Mouse (Mus musculus) gonadal fat pad, adult 2 months (tissue): Measurements from ENCODE around the gene Acap1. TPM values are rescaled to one million over a fixed set of nuclear protein-coding genes. Genes with fewer than 3 reads are reported as not detected.
A peak's percentile ranks its signal among the peaks of the same experiment; 100 is the strongest.
"Not testable (repeated sequence)": the region's sequence is repeated elsewhere in the genome, so short reads cannot be mapped to it uniquely, and the experiment has no call there.

ENCODE experiments used
- DNase-seq: peaks from one replicate; pipeline ENCODE4 v3.0.0-alpha.2; 2012; ENCODE audit warnings: low read depth
- polyA plus RNA-seq: library from polyadenylated mRNA; depleted of rRNA; stranded (reverse); fragments of >200 nt; gene quantifications from 2 replicates; pipeline ENCODE4 v1.2.3, GENCODE M21; 2012

Acap1 gene
- polyA plus RNA-seq, 1 experiment = 37.7 TPM

DNA sequence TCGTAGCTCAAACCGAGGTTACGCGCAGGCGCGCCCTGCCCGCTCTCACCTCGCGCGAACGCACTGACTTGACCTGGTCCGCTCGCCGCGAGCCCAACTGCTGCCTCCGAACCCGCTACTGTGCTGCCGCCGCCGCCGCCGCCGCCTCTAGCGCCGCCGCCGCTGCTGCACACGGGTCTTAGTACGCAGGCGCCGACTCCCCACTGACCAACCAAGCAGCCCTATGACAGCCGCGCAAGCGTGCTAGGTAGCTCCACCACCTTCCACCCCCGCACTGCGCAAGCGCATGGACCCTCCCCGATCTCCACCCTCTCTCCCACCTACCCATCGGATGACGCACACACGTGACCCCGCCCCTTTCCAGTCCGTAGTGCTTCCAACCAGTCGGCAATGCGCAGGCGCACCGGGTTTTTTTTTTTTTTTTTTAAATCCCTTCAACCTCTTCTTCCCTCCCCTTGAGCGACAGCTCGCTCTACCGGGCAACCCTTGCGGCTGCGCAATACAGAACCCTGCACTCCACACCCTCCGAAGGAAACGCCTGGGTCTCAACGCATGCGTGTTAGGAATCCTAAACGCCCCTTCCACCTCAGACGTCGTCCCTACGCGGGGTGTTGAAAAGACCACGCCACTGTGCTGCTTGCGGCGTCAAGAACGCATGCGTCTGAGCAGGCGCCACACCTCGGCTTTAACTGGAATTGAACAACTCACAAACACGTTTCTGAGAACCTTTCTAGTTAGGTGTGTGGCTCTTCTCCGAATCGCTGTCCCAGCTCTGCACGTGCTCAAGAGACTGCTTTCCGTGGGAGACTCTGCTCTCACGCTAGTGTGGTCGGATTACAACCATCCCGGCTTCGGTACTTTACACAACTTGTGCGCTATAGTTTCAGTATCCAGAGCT lies 26.0 kb upstream of the Acap1 start, which contains the start of gene Eif5a:
Gene Eif5a (minus strand): TSS at position 845 of the 898 bp plus-strand sequence.
- peak; percentile 96 for DNase-seq

DNA sequence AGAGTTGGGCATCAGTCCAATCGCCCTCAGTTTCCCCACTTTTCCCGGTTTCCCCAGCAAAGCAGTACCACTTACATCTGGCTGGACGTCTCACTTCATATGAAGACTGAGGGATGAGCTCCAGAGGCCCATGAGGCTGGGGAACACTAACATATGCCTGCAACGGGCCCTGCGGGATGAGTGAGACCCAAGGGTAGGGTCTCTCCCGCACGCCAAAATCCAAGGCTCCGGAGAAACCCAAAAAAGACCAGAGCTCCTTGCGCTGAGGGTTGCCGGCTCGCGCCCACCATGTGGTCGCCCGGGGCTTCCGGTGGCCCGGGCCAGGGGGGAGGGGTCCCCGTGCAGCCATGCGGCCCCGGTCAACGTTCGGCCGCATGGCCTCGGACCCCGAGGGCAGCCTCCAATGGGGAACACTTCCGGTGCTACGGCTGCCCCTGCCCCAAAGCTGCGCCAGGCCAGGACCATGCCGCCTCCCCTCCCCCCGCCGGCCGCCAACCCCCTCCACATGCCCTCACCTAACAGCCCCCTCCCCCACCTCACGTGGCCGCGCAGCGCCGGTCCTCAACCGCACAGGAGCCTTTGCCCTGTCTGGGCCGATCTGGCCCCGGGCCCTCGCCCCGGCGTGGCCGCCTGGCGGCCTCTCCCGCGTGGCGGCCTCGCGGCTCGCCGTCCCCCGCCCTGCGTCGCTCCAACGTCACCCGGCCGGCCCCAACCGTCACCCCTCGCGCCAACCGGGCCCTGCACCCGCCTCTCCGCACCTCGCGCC lies 25.1 kb upstream of the Acap1 start:
- no peak for DNase-seq

DNA sequence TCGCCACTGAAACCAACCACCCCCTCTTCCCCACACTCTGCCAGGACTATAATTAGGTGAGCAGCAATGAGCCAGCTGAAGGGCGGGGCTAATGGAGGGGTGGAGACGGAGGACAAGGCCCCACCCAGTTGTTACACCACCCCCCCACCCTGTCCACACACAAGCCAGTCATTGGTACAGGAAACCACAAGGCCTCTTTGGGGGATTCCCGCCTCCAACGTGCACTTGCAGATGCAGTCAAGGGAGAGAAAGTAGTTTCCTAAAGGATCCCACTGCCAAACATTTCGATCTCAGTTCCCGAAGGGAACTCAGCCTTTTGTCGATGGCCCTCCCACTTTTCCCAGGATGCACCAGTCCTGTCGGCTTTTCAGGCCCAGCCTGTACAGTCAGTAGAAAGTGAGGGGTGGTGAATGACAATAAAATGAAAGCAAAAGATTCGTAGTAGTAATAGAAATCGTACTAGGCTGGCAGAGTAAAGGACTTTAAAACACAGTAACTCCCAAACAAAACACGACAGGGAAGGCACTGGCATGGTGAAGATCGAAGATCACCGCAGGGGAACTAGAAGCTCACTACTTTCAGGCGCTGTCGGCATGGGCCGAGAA lies 24.4 kb upstream of the Acap1 start:
- peak; percentile 69 for DNase-seq

DNA sequence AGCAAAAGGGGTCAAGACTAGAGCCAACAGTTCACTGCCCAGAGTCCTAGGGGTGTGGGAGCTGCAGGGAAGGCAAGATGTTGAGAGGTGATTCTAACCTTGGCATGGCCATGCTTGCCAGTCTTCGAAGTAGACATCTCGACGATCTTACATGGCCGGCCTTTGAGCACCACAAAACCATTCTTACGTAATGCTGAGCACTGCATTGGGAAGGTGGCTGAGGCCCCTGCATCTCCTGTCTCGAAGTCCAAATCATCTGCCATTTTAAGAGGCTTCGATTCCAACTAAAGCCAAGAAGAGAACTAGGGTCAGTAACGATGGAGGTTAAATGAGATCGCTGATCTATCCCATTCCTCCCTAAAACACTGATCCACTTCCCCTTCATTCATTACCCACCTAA lies 23.7 kb upstream of the Acap1 start:
- DNase-seq = no peak

DNA sequence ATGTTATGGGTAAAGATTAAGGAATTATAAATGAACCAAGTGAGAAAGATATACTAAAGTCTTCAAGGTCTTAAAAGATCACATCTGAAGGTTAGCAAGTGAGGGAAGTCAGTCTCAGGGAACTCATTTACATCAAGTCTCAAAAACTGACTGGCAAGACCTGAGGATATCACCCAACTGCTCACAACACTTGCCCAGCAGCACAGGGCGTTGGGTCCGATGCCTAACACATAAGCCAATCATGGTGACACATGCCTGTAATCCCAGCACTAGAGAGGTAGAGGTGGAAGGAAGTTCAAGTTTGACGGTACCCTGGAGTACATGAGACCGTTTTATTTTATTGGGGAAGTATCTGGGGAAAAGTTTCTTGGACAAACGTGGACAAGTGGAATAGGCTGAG lies 22.8 kb upstream of the Acap1 start:
- DNase-seq = no peak

DNA sequence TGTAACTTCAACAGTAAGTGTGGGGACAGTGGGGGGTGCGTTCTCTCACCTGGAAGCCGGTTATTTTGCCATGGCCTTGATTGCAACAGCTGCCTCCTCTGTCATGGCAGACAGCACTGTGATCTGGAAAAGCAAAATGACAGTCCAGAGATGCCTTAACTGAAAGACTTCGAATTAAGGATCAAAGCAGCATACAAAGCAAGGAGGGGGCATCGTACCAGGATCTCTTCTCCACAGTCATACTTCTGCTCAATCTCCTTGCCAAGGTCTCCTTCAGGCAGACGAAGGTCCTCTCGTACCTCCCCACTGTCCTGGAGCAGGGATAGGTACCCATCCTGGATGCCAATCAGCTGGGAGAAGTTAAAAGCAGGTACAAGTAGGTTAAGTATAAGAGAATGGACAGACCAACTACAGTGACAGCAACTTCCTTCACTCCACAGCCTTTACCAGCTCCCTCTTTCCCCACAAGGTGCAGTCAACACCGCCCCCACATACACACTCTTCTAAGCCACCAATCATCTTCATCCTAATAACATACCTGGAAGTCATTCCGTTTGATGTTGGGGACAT lies 22.1 kb upstream of the Acap1 start:
- DNase-seq = no peak

DNA sequence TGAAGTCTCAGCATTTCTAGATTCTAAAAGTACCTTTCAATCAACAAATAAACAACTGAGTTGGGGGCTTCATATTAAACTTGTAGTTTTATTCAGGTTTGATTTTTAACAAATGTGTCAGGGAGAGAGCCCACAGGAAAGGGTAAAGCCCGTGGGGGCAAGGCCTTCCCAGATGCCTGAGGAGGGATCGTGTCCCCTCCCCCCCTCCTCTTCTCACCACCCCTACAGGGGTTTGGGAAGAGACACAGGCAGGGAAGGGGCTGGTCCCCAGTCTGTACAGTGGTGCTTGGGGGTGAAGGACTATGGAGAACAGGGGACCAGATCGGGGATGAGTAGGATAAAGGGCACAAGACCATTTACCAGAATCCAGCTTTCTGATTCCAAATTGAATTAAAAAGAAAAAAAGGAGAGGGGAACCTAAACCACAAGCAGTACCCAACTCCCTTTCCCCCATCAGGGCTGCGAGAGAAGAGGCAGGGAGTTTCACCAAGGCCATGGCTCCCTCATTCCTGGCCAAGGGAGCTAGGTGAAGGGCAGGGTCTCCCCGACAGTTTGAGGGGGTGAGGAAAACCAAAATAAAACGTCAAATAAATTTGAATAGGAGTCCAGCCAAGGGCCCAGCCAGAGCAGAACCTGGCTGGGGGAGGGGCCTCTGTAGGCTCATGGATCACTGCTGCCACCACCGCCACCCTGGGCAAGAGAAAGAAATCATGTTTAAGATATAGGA lies 21.5 kb upstream of the Acap1 start:
- not testable (repeated sequence) for DNase-seq

DNA sequence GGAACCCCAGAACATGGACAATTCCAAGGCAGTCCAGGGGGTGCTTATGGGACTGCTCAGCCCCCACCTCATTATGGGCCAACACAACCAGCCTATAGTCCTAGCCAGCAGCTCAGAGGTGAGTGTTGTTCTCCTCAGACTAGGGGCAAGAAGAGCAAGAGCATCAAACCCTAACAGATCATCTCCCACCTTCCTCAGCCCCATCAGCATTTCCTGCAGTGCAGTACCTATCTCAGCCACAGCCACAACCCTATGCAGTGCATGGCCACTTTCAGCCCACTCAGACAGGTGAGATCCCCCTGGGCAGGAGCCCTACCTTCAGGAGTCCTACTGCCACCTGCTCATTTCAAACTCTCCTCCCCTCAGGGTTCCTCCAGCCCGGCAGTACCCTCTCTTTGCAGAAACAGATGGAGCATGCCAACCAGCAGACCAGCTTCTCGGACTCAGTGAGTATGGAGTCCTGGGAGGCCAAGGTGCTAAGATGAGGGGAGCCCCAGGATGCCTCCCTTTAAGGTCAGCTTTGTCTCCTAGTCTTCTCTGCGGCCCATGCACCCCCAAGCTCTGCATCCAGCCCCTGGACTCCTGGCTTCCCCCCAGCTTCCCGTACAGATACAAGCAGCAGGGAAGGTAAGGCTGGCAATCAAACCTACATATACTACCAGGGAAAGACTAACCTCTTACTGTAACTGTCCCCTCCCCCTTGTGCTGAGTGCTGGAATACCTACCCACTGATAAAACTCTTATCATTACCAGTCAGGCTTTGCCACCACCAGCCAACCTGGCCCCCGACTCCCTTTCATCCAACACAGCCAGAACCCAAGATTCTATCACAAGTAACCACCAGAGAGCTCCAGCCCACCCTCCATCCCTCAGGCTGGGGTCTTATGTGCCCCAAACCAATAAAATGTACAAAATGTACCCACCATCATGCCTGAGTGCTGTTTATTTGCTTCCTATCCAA lies 20.6 kb upstream of the Acap1 start:
- DNase-seq = no peak

DNA sequence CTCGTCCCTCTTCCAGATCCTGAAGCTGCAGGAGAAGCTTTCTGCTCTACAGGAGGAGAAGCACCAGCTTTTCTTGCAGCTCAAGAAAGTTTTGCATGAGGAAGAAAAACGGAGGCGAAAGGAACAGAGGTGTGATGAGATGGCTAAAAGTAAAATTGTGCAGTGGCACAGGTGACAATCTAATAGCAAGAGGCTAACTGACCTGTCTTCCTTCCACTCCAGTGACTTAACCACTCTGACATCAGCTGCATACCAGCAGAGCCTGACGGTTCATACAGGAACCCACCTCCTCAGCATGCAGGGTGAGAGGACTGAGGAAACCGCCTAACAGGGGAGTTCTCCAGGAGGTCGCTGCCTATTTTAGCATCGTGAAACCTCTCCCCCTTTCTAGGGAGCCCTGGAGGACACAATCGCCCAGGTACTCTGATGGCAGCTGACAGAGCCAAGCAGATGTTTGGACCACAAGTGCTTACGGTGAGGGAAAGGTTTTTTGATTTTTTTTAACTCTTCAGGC lies 19.6 kb upstream of the Acap1 start:
- no peak for DNase-seq

DNA sequence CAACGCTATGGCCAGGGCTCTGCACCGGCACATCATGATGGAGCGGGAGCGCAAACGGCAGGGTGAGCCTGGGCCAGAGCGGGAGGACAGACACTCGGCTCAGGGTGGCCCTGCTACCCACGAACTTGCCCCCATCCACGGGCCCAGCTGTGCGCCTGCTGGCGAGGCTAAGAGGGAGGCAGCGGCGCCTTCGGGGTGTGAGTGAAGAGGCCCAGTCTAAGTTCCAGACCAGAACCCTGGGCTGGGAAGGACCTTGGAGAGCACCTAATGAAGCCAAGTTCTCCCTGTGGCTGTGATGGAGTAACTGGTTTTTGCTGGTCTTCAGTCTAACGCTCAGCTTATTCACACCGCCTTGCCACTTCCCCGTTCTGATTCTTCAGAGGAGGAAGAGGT lies 19.0 kb upstream of the Acap1 start:
- no peak for DNase-seq

DNA sequence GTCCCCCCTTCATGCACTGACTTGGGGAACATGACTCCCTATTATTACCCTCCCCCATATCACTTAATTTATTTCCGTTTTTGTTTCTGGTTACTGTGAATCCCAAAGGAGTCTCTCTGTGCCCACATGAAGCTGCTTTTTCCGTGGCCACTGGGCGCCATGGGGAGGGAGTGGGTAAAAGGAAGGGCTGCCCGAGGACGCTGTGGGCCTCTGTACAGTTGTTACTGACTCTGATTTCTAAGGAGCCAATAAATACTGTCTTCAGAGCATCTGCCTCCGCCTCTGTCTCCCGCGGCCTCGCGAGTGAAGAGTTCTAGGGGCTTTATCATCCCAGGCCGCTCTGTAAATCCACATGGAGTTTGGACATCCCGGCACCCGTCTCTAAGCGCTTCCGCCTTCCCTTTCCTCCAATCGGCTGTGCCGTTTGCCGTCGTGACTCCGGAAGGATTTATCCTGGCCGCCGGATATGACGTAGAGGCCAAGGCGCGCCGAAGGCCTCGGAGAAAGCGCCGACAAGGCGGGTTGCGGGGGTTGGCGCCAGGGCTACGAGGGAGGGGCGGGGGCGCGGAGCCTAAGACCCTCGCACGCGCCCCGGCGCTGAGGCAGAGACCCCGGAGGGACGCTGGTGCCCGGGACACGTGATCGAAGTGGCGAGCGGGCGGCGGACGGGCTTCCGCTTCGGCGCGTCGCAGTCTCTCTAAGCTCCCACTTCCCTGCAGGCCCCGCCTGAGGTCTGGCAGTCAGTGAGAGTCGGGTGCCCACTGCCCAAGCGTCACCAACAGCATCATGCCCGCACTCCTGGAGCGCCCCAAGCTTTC lies 18.4 kb upstream of the Acap1 start, which contains the start of gene Gps2:
Gene Gps2 (plus strand): TSS at position 335 of the 818 bp plus-strand sequence.
- DNase-seq = no peak

DNA sequence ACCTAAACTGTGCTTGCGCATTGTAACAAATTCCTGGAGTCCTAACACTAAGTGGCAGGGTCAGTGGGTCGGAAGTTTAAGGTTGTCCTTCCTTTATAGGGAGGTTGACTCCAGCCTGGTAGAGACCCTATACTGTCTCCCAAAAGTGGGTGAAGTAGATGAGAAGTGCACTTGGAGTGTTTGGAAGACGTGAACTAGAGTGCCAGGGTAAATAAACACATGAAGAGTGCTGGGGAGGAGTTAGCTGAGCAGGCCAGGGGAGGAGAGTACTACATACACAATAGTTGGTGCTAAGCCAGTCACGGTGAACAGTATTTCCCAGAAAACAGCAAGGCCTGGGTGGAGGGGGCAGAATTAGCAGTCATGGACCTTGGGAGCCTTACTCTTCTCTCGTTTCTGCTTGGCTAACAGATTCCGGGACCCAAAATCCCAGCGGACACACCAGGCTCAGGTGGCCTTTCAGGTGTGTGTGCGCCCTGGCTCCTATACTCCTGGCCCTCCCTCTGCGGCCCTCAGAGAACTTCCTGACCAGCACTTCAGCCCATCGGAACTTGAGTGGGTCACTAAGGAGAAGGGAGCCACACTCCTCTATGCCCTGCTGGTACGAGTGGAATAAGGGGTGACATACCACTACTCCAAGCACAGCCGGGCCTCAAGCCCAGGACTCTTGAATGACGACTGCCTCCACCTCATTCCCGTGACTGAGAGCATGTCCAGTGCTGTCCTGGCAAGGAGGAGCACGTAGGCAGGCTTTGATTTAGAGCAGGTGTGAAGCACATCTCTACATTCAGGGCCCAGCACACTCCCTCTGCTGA lies 17.6 kb upstream of the Acap1 start:
- no peak for DNase-seq

DNA sequence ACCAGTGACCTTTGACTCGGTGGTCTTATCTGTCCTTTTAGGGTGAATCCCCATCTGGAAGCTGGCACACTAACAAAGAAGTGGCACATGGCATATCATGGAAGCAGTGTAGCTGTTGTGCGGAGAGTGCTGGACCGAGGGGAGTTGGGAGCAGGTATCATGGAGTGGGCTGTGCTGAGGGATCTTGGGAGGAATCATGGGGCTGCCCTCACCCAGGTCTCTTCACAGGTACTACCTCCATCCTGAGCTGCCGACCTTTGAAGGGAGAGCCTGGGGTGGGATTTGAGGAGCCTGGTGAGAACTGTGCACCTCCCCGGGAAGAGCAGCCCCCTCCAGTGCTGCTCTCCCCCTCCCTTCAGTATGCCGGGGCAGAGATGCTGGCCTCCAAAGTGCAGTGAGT lies 16.4 kb upstream of the Acap1 start:
- DNase-seq = no peak

DNA sequence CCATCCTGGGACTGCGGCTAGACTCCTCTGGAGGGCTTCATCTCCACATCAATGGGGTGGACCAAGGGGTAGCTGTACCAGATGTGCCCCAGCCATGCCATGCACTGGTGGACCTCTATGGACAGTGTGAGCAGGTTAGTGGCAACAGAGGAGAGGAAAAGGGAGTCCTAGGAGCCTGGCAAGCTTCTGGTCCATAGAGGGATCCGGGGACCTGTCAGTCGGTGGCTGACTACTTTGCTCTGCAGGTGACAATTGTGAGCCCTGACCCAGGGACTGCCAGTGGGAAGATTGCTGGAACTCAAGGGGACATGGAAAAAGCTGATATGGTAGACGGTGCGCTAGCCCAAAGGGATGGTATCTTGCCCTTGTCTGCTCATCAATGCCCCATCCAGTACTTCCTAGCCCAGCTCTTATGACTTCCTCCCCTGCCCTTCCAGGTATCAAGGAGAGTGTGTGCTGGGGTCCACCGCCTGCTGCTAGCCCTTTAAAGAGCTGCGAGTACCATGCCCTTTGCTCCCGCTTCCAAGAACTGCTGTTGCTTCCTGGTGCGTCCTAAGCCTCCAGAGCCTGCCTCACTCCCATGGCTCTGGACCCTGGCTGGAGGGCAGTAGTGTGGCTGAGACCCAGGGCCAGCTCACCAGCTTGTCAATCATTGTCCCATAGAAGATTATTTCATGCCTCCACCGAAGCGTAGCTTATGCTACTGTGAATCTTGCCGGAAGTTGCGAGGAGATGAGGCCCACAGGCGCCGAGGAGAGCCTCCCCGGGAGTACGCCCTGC lies 15.6 kb upstream of the Acap1 start:
- no peak for DNase-seq

DNA sequence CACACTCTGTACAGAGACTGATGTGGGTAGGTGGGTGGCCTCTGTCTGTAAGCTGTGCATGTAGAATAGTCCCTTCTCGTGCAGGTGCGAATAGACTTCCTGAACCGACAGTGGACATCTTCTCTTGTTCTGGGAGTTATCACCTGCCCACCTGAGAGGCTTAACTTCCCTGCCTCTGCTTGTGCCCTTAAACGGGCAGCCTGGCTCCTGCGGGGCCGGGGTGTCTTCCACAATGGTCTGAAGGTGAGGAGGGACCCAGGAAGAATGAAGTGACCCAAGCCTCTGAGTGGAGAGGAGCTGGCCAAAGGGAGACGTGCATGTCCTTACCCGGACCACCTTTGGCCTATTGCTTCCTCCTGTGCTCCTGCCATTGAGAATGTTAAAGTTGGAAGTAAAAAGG lies 14.8 kb upstream of the Acap1 start:
- DNase-seq = no peak

DNA sequence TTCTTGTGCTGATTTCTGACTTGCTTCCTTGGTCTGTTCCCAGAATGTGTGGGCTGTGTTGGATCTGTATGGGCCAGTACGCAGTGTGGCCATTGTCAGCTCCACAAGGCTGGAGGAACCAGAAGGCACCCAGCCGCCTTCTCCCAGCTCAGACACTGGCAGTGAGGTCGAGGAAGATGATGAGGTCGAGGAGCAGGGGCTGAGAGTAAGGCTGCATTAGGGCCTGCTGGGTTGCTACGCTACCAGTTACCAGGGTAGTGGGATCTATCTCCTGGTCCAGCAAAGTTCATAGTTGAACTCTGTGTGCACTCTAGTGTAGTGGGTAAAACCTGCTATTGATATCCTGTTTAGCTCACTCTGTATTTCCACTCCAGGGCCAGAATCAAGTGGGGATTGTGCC lies 13.8 kb upstream of the Acap1 start:
- DNase-seq = no peak

DNA sequence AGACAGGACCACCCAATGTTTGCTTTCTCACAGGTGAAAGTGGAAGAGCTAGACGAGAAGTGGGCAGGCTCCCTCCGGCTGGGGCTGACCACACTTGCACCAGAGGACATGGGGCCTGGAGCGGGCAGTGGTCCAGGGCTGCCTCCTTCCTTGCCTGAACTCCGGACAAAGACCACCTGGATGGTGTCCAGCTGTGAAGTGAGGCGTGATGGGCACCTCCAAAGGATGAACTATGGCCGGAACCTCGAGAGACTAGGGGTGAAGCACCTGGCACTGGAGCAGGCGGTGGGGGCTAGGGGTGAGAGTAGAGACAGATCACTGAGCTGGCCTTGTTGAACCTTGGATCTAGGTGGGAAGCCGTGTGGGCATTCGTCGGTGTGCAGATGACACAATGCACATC lies 13.3 kb upstream of the Acap1 start:
- DNase-seq = no peak
